Comparison of ENCODE assay signal across 9 mouse cellular contexts in genomic region chr3:139042433-139042854, GRCm38 (mm10). TPM values are rescaled to one million over a fixed set of nuclear protein-coding genes. Genes with fewer than 3 reads are reported as not detected.
DNase-seq lines count a peak whose midpoint lies in the region; ATAC-seq lines count a peak whose summit lies in the region.
"Had no signal": no experiment of that assay in that cellular context is flagged by ENCODE, and none has a peak within 500 bp of the region (broad histone marks: within the 10 kb centered on the region; RNA-seq: fewer than 3 reads in every experiment).

No protein-coding gene starts in this region.

- no peak overlapping the region for H3K4me3 ChIP-seq in midbrain, embryonic 11.5 days (ENCODE audit: low read depth, low read length)
- H3K4me3 ChIP-seq in midbrain, embryonic 14.5 days (replicated peaks; ENCODE audit: low read depth, low read length): no peak overlapping the region
- H3K4me3 ChIP-seq in liver, embryonic 13.5 days (replicated peaks): no peak overlapping the region
- H3K4me3 ChIP-seq in stomach, embryonic 16.5 days (replicated peaks; ENCODE audit: low read length): no peak overlapping the region
- H3K4me3 ChIP-seq in forebrain, embryonic 12.5 days (replicated peaks): no peak overlapping the region
- H3K4me3 ChIP-seq: embryonic facial prominence, embryonic 10.5 days had no signal

- H3K4me2 ChIP-seq in midbrain, embryonic 11.5 days: no peak overlapping the region
- H3K4me2 ChIP-seq in midbrain, embryonic 14.5 days (ENCODE audit: low read length): no peak overlapping the region
- H3K4me2 ChIP-seq in liver, embryonic 13.5 days: no peak overlapping the region
- H3K4me2 ChIP-seq in stomach, embryonic 16.5 days (ENCODE audit: low read depth, low read length): no peak overlapping the region
- no peak overlapping the region for H3K4me2 ChIP-seq in forebrain, embryonic 12.5 days

- no peaks in the 10 kb centered on the region for H3K9me3 ChIP-seq in midbrain, embryonic 11.5 days (ENCODE audit: control insufficient read depth, low read length)
- 0 out of 2 replicates have a peak, but pooled peaks cover 5% of the 10 kb centered on the region for H3K9me3 ChIP-seq in midbrain, embryonic 14.5 days (ENCODE audit: control insufficient read depth, low read length)
- no peaks in the 10 kb centered on the region for H3K9me3 ChIP-seq in liver, embryonic 13.5 days (replicated peaks)
- H3K9me3 ChIP-seq in stomach, embryonic 16.5 days (replicated peaks; ENCODE audit: control insufficient read depth, low read length): no peaks in the 10 kb centered on the region
- H3K9me3 ChIP-seq in forebrain, embryonic 12.5 days: no peaks in the 10 kb centered on the region; the same call in 1 of the 2 replicates
- H3K9me3 ChIP-seq: embryonic facial prominence, embryonic 10.5 days had no signal

- no peaks in the 10 kb centered on the region for H3K4me1 ChIP-seq in midbrain, embryonic 11.5 days (ENCODE audit: control insufficient read depth, insufficient read depth, low read length)
- H3K4me1 ChIP-seq in midbrain, embryonic 14.5 days (ENCODE audit: control insufficient read depth, insufficient read depth, low read length): no peaks in the 10 kb centered on the region
- H3K4me1 ChIP-seq in liver, embryonic 13.5 days (replicated peaks): peaks cover 6% of the 10 kb centered on the region; the same call in 1 of the 2 replicates
- no peaks in the 10 kb centered on the region for H3K4me1 ChIP-seq in stomach, embryonic 16.5 days (ENCODE audit: control insufficient read depth, insufficient read depth, low read length)
- no peaks in the 10 kb centered on the region for H3K4me1 ChIP-seq in forebrain, embryonic 12.5 days
- H3K4me1 ChIP-seq: embryonic facial prominence, embryonic 10.5 days had no signal

- DNase-seq in heart, adult 11 months: peak; percentile 89
- DNase-seq in heart, postnatal 25 days (ENCODE audit: low spot score): no peak
- DNase-seq in midbrain, embryonic 11.5 days (ENCODE audit: low spot score, missing footprints): peak; percentile 19
- no peak for DNase-seq in midbrain, embryonic 14.5 days
- no peak for DNase-seq in liver, embryonic 13.5 days
- no peak for DNase-seq in cerebellum, postnatal 14 days

- H3K27me3 ChIP-seq in midbrain, embryonic 11.5 days (ENCODE audit: control insufficient read depth, insufficient read depth, low read length): no peaks in the 10 kb centered on the region
- no peaks in the 10 kb centered on the region for H3K27me3 ChIP-seq in midbrain, embryonic 14.5 days (ENCODE audit: control insufficient read depth, insufficient read depth, low read length)
- no peaks in the 10 kb centered on the region for H3K27me3 ChIP-seq in liver, embryonic 13.5 days
- H3K27me3 ChIP-seq in stomach, embryonic 16.5 days (ENCODE audit: control insufficient read depth, insufficient read depth, low read length): no peaks in the 10 kb centered on the region
- no peaks in the 10 kb centered on the region for H3K27me3 ChIP-seq in forebrain, embryonic 12.5 days

- no peak overlapping the region for H3K9ac ChIP-seq in midbrain, embryonic 11.5 days (ENCODE audit: low read length)
- H3K9ac ChIP-seq in midbrain, embryonic 14.5 days (replicated peaks; ENCODE audit: low read length): no peak overlapping the region
- H3K9ac ChIP-seq in liver, embryonic 13.5 days: no peak overlapping the region
- H3K9ac ChIP-seq in stomach, embryonic 16.5 days (ENCODE audit: low read length): no peak overlapping the region
- no peak overlapping the region for H3K9ac ChIP-seq in forebrain, embryonic 12.5 days

- WGBS in midbrain, embryonic 11.5 days: 86% methylated on average over 3 of the region's 3 CpGs
- WGBS in midbrain, embryonic 14.5 days: 86% methylated on average over 3 of the region's 3 CpGs
- 33% methylated on average over 3 of the region's 3 CpGs for WGBS in liver, embryonic 13.5 days (ENCODE audit: insufficient replicate concordance)
- WGBS in stomach, embryonic 16.5 days: 79% methylated on average over 3 of the region's 3 CpGs
- whole genome bisulfite sequencing in forebrain, embryonic 12.5 days: 72% methylated on average over 3 of the region's 3 CpGs

- no peaks in the 10 kb centered on the region for H3K36me3 ChIP-seq in midbrain, embryonic 11.5 days (ENCODE audit: control insufficient read depth, insufficient read depth, low read length)
- H3K36me3 ChIP-seq in midbrain, embryonic 14.5 days (ENCODE audit: control insufficient read depth, insufficient read depth, low read length): no peaks in the 10 kb centered on the region
- H3K36me3 ChIP-seq in liver, embryonic 13.5 days: no peaks in the 10 kb centered on the region
- no peaks in the 10 kb centered on the region for H3K36me3 ChIP-seq in stomach, embryonic 16.5 days (ENCODE audit: control insufficient read depth, insufficient read depth, low read length)
- 0 out of 2 replicates have a peak, but pooled peaks cover 2% of the 10 kb centered on the region for H3K36me3 ChIP-seq in forebrain, embryonic 12.5 days (replicated peaks)

- intact Hi-C loops in heart, postnatal 25 days (cut with DNase I): no loop called here

- H3K27ac ChIP-seq in midbrain, embryonic 11.5 days (ENCODE audit: low read depth, low read length): no peak overlapping the region
- no peak overlapping the region for H3K27ac ChIP-seq in midbrain, embryonic 14.5 days (replicated peaks; ENCODE audit: low read depth, low read length)
- H3K27ac ChIP-seq in liver, embryonic 13.5 days: no peak overlapping the region
- peak overlapping the region; percentile 56 for H3K27ac ChIP-seq in stomach, embryonic 16.5 days (ENCODE audit: low read length)
- H3K27ac ChIP-seq in forebrain, embryonic 12.5 days: no peak overlapping the region
- H3K27ac ChIP-seq: embryonic facial prominence, embryonic 10.5 days had no signal

- ATAC-seq in midbrain, embryonic 11.5 days (ENCODE audit: low FRiP score): no peak
- no peak for ATAC-seq in midbrain, embryonic 14.5 days (ENCODE audit: low FRiP score, low TSS enrichment)
- peak; percentile 41 for ATAC-seq in liver, embryonic 13.5 days (ENCODE audit: low read depth)
- ATAC-seq in stomach, embryonic 16.5 days (ENCODE audit: insufficient read depth, low FRiP score): peak; percentile 29; the same call in 1 of the 2 replicates
- ATAC-seq in forebrain, embryonic 12.5 days (ENCODE audit: low FRiP score): no peak

RNA-seq across cellular contexts. Expression of gene Rap1gds1, which starts 32.6 kb away (rescaled TPM):
- total RNA-seq in heart, postnatal 25 days (2021): 10 to 100 TPM; 26.5 to 29.8 TPM
- polyA plus RNA-seq in midbrain, embryonic 11.5 days (2014; fragmentation: Nextera tagmentation; extraction: Ambion mirVana): 61.0 and 63.3 TPM in 2 replicates
- 47.8 and 69.7 TPM in 2 replicates for polyA plus RNA-seq in midbrain, embryonic 14.5 days (2014; fragmentation: Nextera tagmentation; extraction: Ambion mirVana)
- polyA plus RNA-seq in liver, embryonic 13.5 days (2015; fragmentation: Nextera tagmentation; extraction: Ambion mirVana): 18.2 and 21.0 TPM in 2 replicates
- polyA plus RNA-seq in stomach, embryonic 16.5 days (2015; fragmentation: Nextera tagmentation; extraction: Ambion mirVana): 50.3 and 51.0 TPM in 2 replicates
- polyA plus RNA-seq in forebrain, embryonic 12.5 days (2016; fragmentation: Nextera tagmentation; extraction: Ambion mirVana): 57.7 and 59.1 TPM in 2 replicates

Comparison
In these comparisons a context has a peak if more than half of its experiments do, and no peak if none do; other contexts are left out.
1. DNase-seq: peak in heart, adult 11 months (single experiment) and midbrain, embryonic 11.5 days (single experiment); none in heart, postnatal 25 days (single experiment), midbrain, embryonic 14.5 days (single experiment), liver, embryonic 13.5 days (single experiment) and cerebellum, postnatal 14 days (0 of 2).
2. ATAC-seq: peak in liver, embryonic 13.5 days (single experiment) and stomach, embryonic 16.5 days (single experiment); none in midbrain, embryonic 11.5 days (single experiment), midbrain, embryonic 14.5 days (single experiment) and forebrain, embryonic 12.5 days (single experiment).